Mouse (Mus musculus) T-cell, adult 2 months (primary cell): ENCODE results near the gene Ttc21a.
A peak's percentile ranks its signal among the peaks of the same experiment; 100 is the strongest.

ENCODE experiments used
- DNase-seq: peaks from one replicate; pipeline ENCODE4 v3.0.0; 2022; ENCODE audit warnings: low spot score

Gene Ttc21a

GRCm38 (mm10) chr9:119937005-119937773 is at the start of gene Ttc21a, which contains the start of gene Gorasp1:
TSS of gene Ttc21a (plus strand) at chr9:119937606.
TSS of gene Gorasp1 (minus strand) at chr9:119937565.
- DNase-seq: peak; percentile 88

GRCm38 (mm10) chr9:119888843-119889246 is 48.6 kb upstream of the Ttc21a start:
- no peak for DNase-seq

GRCm38 (mm10) chr9:119889446-119889845 is 48.0 kb upstream of the Ttc21a start:
- no peak for DNase-seq

GRCm38 (mm10) chr9:119890692-119891091 is 46.7 kb upstream of the Ttc21a start:
- peak; percentile 45 for DNase-seq

- no peak for DNase-seq
Measured at GRCm38 (mm10) chr9:119893881-119894280, 43.5 kb upstream of the Ttc21a start.

GRCm38 (mm10) chr9:119894339-119895009 is 42.9 kb upstream of the Ttc21a start, which contains the start of gene Wdr48:
TSS of gene Wdr48 (plus strand) at chr9:119894878.
- peak; percentile 98 for DNase-seq

- peak; percentile 68 for DNase-seq
Measured at GRCm38 (mm10) chr9:119895040-119895721, 42.2 kb upstream of the Ttc21a start.

- no peak for DNase-seq
Measured at GRCm38 (mm10) chr9:119899446-119899845, 38.0 kb upstream of the Ttc21a start.

- DNase-seq: no peak
Measured at GRCm38 (mm10) chr9:119902410-119903151, 34.8 kb upstream of the Ttc21a start.

GRCm38 (mm10) chr9:119908708-119909107 is 28.7 kb upstream of the Ttc21a start:
- DNase-seq: no peak

GRCm38 (mm10) chr9:119909931-119910330 is 27.5 kb upstream of the Ttc21a start:
- no peak for DNase-seq

- DNase-seq: no peak
Measured at GRCm38 (mm10) chr9:119913087-119913838, 24.1 kb upstream of the Ttc21a start.

GRCm38 (mm10) chr9:119919858-119920257 is 17.5 kb upstream of the Ttc21a start:
- no peak for DNase-seq

- no peak for DNase-seq
Measured at GRCm38 (mm10) chr9:119923462-119923861, 13.9 kb upstream of the Ttc21a start.

GRCm38 (mm10) chr9:119925120-119925657 is 12.2 kb upstream of the Ttc21a start:
- no peak for DNase-seq

- no peak for DNase-seq
Measured at GRCm38 (mm10) chr9:119925729-119926128, 11.7 kb upstream of the Ttc21a start.

- DNase-seq: no peak
Measured at GRCm38 (mm10) chr9:119926497-119926896, 10.9 kb upstream of the Ttc21a start.

- DNase-seq: no peak
Measured at GRCm38 (mm10) chr9:119932358-119932757, 5.0 kb upstream of the Ttc21a start.

- no peak for DNase-seq
Measured at GRCm38 (mm10) chr9:119933675-119934074, 3.7 kb upstream of the Ttc21a start.

- peak; percentile 80 for DNase-seq
Measured at GRCm38 (mm10) chr9:119938496-119938895, 1.1 kb downstream of the Ttc21a start.

GRCm38 (mm10) chr9:119939646-119940045 is 2.2 kb downstream of the Ttc21a start:
- no peak for DNase-seq
